Mouse (Mus musculus) bone marrow, adult 2 months (tissue): ENCODE measurements at regions not wholly inside any gene's neighbourhood (a gene's known extent, or its start where the extent isn't known, plus 50 kb on each side); places are given as distances from the start of the nearest gene placed in this dataset.

Experiments used
- CTCF ChIP-seq: fragments of 200-500 bp; IDR thresholded peaks from 2 replicates; pipeline ENCODE4 v1.5.1; 2011; ENCODE audit warnings: low read length, control low read depth; ENCODE audit not compliant: control insufficient read depth, insufficient read depth
- POLR2A ChIP-seq: fragments of 200-500 bp; IDR thresholded peaks from 2 replicates; pipeline ENCODE4 v1.6.1; 2011; ENCODE audit warnings: low read depth, mild to moderate bottlenecking, control low read depth, low read length, borderline replicate concordance; ENCODE audit not compliant: control insufficient read depth

- TF ChIP-seq CTCF (no peak), POLR2A (no peak)
These were observed 510.1 kb downstream of the Hace1 start for GRCm38 (mm10) chr10:46087766-46088165.
